Mouse (Mus musculus) small intestine, adult 2 months (tissue): ENCODE measurements at regions not wholly inside any gene's neighbourhood (a gene's known extent, or its start where the extent isn't known, plus 50 kb on each side); places are given as distances from the start of the nearest gene placed in this dataset.

Experiments used
- CTCF ChIP-seq: fragments of 200-500 bp; IDR thresholded peaks from 2 replicates; pipeline ENCODE4 v1.5.1; 2012; ENCODE audit warnings: low read depth, mild to moderate bottlenecking, control low read depth, inconsistent platforms, low read length, moderate library complexity, mixed read lengths; ENCODE audit not compliant: insufficient replicate concordance, insufficient read length; ENCODE audit errors: extremely low read depth
- POLR2A ChIP-seq: fragments of 200-500 bp; IDR thresholded peaks from 2 replicates; pipeline ENCODE4 v1.6.1; 2012; ENCODE audit warnings: low read depth, mild to moderate bottlenecking, control low read depth, inconsistent platforms, low read length, moderate library complexity

DNA sequence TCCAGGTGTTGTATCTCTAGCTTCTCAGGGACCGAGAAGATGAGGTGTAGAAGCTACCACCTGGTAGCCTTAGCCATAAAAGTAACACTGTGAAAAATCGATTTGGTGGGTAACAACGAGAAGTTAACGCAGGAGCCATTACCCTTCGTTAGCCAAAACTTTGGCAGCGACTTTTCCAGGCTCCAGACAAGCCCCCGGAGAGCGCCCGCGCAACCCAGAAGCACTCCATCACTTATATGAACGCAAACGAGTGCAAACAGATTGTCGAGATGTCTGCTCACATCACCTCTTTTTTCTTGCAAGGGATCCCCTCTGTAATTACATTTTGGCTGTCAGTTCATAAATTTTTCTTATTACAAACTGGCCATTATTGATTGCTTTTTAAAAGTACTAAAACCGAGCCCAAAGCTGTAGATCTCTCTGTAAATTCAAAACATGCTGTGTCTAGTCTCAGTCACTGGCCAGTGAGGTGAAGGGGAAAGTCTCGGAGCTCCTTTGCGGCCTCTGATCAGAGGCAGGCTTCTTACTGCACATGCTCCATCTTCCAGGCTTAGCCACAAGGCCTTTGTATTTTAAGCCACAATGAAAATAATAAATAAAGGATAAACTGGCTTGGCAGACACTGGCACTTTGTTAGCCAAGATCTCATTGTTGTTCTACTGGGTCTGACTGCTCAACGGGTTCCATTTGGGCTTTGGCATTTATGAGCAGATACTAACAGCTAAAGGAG is 627.9 kb downstream of the Sox6 start:
- TF ChIP-seq CTCF (no peak), POLR2A (no peak)
